Mouse (Mus musculus) small intestine, adult 2 months (tissue): ENCODE measurements around the gene 2300003K06Rik.

Source experiments
- CTCF ChIP-seq: fragments of 200-500 bp; IDR thresholded peaks from 2 replicates; pipeline ENCODE4 v1.5.1; 2012; ENCODE audit warnings: low read depth, mild to moderate bottlenecking, control low read depth, inconsistent platforms, low read length, moderate library complexity, mixed read lengths; ENCODE audit not compliant: insufficient replicate concordance, insufficient read length; ENCODE audit errors: extremely low read depth
- POLR2A ChIP-seq: fragments of 200-500 bp; IDR thresholded peaks from 2 replicates; pipeline ENCODE4 v1.6.1; 2012; ENCODE audit warnings: low read depth, mild to moderate bottlenecking, control low read depth, inconsistent platforms, low read length, moderate library complexity

DNA sequence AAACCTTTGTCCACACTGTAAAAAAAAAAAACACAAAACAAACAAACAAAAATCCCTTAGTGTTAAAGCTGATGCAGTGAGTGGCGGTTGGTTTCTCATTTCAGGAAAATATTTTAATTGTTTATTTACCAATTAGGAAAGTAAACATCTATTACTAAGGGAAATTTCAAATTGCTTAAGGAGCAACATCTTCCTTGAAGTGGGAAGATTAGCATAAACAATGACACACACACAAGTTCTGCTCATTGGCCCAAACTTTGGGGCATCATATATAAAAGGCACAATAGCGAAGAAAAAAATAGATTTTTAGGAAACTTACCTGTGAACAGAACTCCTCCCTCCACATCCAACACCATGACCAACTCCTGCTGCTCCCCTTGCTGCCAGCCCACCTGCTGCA is 19.8 kb upstream of the 2300003K06Rik start, which contains the start of gene Gm11568:
- no peak for TF ChIP-seq CTCF
- TF ChIP-seq POLR2A: no peak
